Mouse (Mus musculus): Measurements from ENCODE around the gene Fam72a. TPM values are rescaled to one million over a fixed set of nuclear protein-coding genes. Genes with fewer than 3 reads are reported as not detected.
A peak's percentile ranks its signal among the peaks of the same experiment; 100 is the strongest.

Fam72a gene
- polyA plus RNA-seq, 1 experiment from 2014 or later, result 1.7 TPM

DNA sequence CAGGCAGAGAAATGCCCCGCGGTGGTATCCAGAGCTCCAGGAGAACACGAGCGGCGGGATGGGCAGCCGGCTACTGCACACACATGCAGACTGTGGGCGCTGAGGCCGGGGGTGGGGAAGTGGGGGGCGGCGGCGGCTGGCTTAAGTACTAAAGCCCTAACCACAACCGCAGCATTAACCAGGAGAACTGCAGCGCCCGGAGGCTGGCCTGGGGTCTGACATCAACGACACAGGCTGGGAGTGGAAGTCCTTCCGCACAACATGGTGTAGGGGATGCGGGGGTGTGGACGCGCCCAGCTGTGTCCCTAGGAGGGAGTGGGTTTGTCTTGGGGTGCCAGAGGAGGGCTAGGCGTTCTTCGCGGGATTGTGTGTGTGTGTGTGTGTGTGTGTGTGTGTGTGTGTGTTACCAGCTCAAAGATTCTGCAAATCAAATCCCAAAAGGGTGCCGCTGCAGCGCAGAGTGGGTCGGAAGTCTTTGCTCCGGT lies 2.6 kb upstream of the Fam72a start:
- Histone ChIP-seq H3K27ac (ENCODE audit: low read length) (peak overlapping the region; percentile 95), H3K4me1 (replicated peaks; ENCODE audit: control insufficient read depth, insufficient read depth, low read length) (peaks cover 45% of the 10 kb centered on the region), H3K27me3 (replicated peaks; ENCODE audit: control insufficient read depth, insufficient read depth, low read length) (no peaks in the 10 kb centered on the region), H3K36me3 (ENCODE audit: control insufficient read depth, insufficient read depth) (no peaks in the 10 kb centered on the region), H3K9ac (replicated peaks; ENCODE audit: low read depth, low read length) (peak overlapping the region; percentile 85), H3K4me3 (replicated peaks; ENCODE audit: low read length) (peak overlapping the region; percentile 94), H3K4me2 (ENCODE audit: low read length) (peak overlapping the region; percentile 74), H3K9me3 (ENCODE audit: control insufficient read depth, low read length) (no peaks in the 10 kb centered on the region)
- ATAC-seq, result no peak
- 0% methylated on average over 26 of the region's 26 CpGs for WGBS

DNA sequence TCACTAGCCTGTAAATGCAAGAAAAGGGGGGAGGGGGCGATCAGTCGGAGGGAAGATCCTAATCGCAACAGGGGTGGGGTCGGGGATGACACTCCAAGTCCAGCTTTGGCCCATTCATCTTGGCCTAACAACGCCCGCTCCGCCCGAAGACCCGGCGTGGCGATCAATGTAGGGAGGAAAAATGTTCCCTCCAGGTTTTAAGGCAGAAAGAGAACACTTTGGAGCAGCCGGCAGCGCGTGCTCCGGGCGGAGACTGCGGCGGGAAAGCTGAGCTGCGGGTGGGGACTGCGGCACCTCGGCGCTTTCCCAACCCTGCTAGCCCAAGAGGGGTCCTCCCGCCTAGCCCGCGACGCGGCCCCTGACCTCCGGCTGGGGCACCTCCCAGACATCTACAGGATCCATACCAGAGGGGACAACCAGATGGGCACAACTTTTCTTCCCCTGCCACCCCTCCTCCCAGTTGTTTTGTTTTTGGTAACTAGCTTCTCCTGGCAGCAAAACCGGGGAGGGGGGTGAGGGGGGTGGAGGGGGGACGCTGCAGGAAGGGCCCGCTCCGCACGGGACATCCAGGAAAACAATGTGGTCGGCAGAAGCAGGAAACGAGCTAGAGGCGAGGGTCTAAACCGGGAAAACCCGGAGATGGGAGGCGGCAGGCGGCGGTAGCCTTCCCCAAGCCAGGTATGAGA lies 2.0 kb upstream of the Fam72a start:
- Histone ChIP-seq H3K4me1 (replicated peaks; ENCODE audit: control insufficient read depth, insufficient read depth, low read length) (peaks cover 45% of the 10 kb centered on the region), H3K27ac (ENCODE audit: low read length) (peak overlapping the region; percentile 95), H3K4me2 (ENCODE audit: low read length) (peak overlapping the region; percentile 74), H3K9ac (replicated peaks; ENCODE audit: low read depth, low read length) (peak overlapping the region; percentile 85), H3K9me3 (ENCODE audit: control insufficient read depth, low read length) (no peaks in the 10 kb centered on the region), H3K36me3 (ENCODE audit: control insufficient read depth, insufficient read depth) (no peaks in the 10 kb centered on the region), H3K4me3 (replicated peaks; ENCODE audit: low read length) (peak overlapping the region; percentile 94), H3K27me3 (replicated peaks; ENCODE audit: control insufficient read depth, insufficient read depth, low read length) (no peaks in the 10 kb centered on the region)
- 1% methylated on average over 41 of the region's 41 CpGs for WGBS
- ATAC-seq, result no peak

DNA sequence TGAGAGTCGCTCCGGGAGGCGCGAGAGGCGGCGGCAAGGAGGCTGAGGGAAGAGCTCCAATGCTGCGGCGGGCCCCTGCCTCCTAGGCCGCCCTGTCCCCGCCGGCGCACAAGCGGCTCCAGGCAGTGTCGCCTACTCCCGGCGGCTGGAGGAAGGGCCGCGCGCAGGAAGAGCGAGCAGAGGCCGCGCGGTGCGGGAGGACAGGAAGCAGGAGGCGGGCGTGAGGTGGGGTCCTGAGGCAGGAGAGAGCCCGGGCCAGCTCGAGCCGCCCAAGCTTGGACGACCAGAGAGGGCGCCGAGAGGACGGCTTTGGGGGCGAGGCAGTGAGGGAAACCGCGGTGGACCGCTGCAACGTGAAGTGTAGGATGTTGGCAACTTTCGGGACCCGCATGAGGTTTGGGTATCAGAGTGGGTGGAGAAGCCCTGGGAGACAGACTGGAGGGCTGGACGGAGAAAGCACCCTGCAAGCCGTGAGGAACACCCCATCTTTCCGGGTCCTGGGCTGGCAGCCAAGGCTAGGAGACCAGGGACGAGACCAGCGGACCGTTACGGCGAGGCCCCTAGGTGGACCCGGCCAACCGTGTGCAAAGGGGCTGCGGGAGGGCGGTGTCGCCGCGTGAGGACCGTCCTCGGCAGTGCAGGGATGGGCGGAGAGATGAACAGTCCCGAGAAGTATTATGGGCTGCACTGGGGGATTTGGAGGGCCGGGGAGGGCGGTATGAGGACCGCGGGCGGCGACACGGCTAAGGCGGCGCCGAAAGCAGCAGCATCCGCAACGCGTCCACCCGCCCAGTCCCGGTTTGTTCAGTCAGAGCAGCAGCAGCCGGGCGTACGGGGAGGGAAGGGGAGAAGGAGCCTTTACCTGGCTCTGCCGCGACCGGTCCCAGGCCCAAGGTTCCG lies 1.1 kb upstream of the Fam72a start:
- WGBS, result under 1% methylated on average over 79 of the region's 81 CpGs
- Histone ChIP-seq H3K4me3 (replicated peaks; ENCODE audit: low read length) (peak overlapping the region; percentile 94), H3K4me1 (replicated peaks; ENCODE audit: control insufficient read depth, insufficient read depth, low read length) (peaks cover 39% of the 10 kb centered on the region), H3K36me3 (ENCODE audit: control insufficient read depth, insufficient read depth) (no peaks in the 10 kb centered on the region), H3K27me3 (replicated peaks; ENCODE audit: control insufficient read depth, insufficient read depth, low read length) (no peaks in the 10 kb centered on the region), H3K9me3 (ENCODE audit: control insufficient read depth, low read length) (no peaks in the 10 kb centered on the region), H3K27ac (ENCODE audit: low read length) (peak overlapping the region; percentile 95), H3K4me2 (ENCODE audit: low read length) (peak overlapping the region; percentile 74), H3K9ac (replicated peaks; ENCODE audit: low read depth, low read length) (peak overlapping the region; percentile 85)
- ATAC-seq, result peak; percentile 21

DNA sequence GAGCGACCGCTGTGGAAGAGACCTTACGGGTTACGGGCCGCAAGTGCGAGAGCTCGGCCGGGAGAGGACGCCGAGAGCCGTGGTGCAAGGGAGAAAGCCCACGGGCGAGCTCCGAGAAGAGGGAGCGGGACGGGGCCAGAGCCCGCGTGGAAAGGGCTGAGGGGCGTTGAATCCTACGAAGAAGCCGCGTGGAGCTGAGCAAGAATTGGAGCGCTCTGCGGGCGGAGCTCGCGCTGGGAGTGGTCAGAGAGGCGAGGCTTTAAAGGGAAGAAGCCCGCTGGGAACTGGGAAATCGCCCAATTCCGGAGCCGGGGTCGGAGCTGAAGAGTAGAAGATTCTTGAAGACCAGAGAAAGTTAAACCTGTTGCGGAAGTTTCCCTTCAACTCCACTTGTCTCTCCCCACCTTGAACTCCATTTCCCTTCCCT lies 391 bp downstream of the Fam72a start:
- under 1% methylated on average over 34 of the region's 34 CpGs for WGBS
- Histone ChIP-seq H3K4me3 (replicated peaks; ENCODE audit: low read length) (peak overlapping the region; percentile 94), H3K27me3 (replicated peaks; ENCODE audit: control insufficient read depth, insufficient read depth, low read length) (no peaks in the 10 kb centered on the region), H3K36me3 (ENCODE audit: control insufficient read depth, insufficient read depth) (no peaks in the 10 kb centered on the region), H3K9me3 (ENCODE audit: control insufficient read depth, low read length) (no peaks in the 10 kb centered on the region), H3K9ac (replicated peaks; ENCODE audit: low read depth, low read length) (peak overlapping the region; percentile 55), H3K4me2 (ENCODE audit: low read length) (peak overlapping the region; percentile 86), H3K4me1 (replicated peaks; ENCODE audit: control insufficient read depth, insufficient read depth, low read length) (peaks cover 27% of the 10 kb centered on the region), H3K27ac (ENCODE audit: low read length) (peak overlapping the region; percentile 66; the same call in 1 of the 2 replicates)
- no peak for ATAC-seq

DNA sequence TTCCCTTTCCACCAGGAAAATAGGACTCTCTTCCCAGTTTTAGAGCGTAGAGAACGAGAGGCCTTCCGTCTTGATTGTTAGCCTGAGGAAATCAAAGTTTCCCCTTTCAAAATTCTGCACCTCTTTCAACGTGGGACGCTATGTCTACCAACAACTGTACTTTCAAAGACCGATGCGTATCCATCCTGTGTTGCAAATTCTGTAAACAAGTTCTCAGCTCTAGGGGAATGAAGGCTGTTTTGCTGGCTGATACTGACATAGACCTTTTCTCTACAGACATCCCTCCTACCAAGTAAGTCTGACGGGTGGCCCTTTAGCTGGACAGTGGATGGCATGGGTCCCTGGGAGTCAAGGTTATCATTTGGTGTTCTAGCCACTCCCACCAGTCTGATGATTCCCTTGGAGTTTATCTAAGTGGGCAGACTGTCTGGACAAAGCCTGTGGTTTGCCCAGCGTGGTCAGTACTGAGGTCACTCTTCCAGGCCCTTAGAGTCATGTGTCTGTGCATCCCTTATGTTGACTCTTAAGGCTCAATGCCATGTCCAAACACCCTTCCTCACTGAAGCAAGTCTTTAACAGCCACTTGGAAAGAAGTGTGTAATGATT lies 961 bp downstream of the Fam72a start:
- under 1% methylated on average over 9 of the region's 9 CpGs for WGBS
- Histone ChIP-seq H3K9me3 (ENCODE audit: control insufficient read depth, low read length) (no peaks in the 10 kb centered on the region), H3K27ac (ENCODE audit: low read length) (no peak overlapping the region), H3K9ac (replicated peaks; ENCODE audit: low read depth, low read length) (0 out of 2 replicates have a peak overlapping the region, but pooled peaks have one; percentile 3), H3K4me2 (ENCODE audit: low read length) (peak overlapping the region; percentile 86), H3K4me1 (replicated peaks; ENCODE audit: control insufficient read depth, insufficient read depth, low read length) (peaks cover 22% of the 10 kb centered on the region), H3K4me3 (replicated peaks; ENCODE audit: low read length) (peak overlapping the region; percentile 94), H3K36me3 (ENCODE audit: control insufficient read depth, insufficient read depth) (no peaks in the 10 kb centered on the region), H3K27me3 (replicated peaks; ENCODE audit: control insufficient read depth, insufficient read depth, low read length) (no peaks in the 10 kb centered on the region)
- no peak for ATAC-seq

DNA sequence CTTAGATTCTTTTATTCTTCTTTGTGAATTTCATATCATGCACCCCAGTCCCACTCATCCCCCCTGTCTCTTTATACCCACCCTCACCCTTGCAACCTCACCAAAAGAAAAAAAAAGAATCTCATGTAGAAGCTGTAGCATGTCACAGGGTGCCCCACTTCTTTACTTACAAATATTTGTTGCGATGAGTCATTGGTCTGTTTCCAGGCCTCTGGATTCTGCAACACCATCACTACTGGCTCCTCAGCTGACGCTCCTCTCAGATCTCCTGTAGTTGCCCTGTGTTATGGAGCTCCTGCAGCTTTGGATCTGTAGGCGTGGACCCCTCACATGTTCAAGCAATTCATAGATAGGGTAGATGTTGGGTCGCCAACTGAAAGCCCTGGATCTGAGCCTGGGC lies 12.1 kb downstream of the Fam72a start:
- Histone ChIP-seq H3K9ac (replicated peaks; ENCODE audit: low read depth, low read length) (no peak overlapping the region), H3K36me3 (ENCODE audit: control insufficient read depth, insufficient read depth) (no peaks in the 10 kb centered on the region), H3K27ac (ENCODE audit: low read length) (no peak overlapping the region), H3K4me3 (replicated peaks; ENCODE audit: low read length) (no peak overlapping the region), H3K4me2 (ENCODE audit: low read length) (no peak overlapping the region), H3K9me3 (ENCODE audit: control insufficient read depth, low read length) (no peaks in the 10 kb centered on the region), H3K4me1 (replicated peaks; ENCODE audit: control insufficient read depth, insufficient read depth, low read length) (no peaks in the 10 kb centered on the region), H3K27me3 (replicated peaks; ENCODE audit: control insufficient read depth, insufficient read depth, low read length) (no peaks in the 10 kb centered on the region)
- no peak for ATAC-seq
- 96% methylated on average over 4 of the region's 4 CpGs for WGBS

DNA sequence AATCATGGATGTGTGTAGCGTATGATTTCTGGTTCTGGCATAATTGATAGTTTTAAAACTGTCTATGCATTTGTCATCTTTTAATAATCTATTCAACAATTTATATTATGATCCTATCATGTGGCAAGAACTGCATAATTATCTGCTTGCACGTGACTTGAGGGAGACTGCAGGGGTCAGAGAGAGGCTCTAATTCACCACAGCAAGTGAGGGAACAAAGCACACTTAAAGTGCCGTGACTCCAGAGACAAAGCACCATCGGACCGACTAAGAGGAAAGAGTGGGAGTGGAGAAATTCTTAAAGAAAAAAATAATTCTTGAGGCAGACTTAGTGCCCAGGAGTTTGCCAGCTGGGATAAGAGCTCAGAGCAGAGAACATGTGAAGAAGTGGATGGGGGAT lies 13.1 kb downstream of the Fam72a start:
- Histone ChIP-seq H3K4me3 (replicated peaks; ENCODE audit: low read length) (no peak overlapping the region), H3K9me3 (ENCODE audit: control insufficient read depth, low read length) (no peaks in the 10 kb centered on the region), H3K4me2 (ENCODE audit: low read length) (no peak overlapping the region), H3K27ac (ENCODE audit: low read length) (no peak overlapping the region), H3K36me3 (ENCODE audit: control insufficient read depth, insufficient read depth) (no peaks in the 10 kb centered on the region), H3K4me1 (replicated peaks; ENCODE audit: control insufficient read depth, insufficient read depth, low read length) (no peaks in the 10 kb centered on the region), H3K27me3 (replicated peaks; ENCODE audit: control insufficient read depth, insufficient read depth, low read length) (no peaks in the 10 kb centered on the region), H3K9ac (replicated peaks; ENCODE audit: low read depth, low read length) (no peak overlapping the region)
- no peak for ATAC-seq
- WGBS, result 41% methylated on average over 5 of the region's 5 CpGs

DNA sequence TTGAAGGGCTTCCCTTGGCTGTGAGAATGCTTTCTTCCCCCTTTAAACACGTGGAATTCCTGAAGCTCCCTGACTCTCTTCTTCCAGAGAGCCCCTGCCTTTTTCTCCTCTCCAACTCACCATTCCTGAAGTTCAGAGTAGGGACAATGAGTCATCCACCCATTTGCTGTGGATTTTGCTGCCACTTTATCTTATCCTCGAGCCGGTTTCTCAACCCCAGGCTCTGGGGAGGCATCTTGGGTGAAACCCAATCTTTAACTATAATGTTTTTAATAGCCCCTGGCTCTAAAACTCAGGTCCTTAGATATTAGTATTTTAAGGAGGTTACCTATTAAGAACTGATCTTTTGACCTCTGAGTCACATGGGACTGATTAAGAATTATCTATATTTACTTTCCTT lies 13.7 kb downstream of the Fam72a start:
- H3K9ac ChIP-seq (replicated peaks; ENCODE audit: low read depth, low read length), result no peak overlapping the region
- ATAC-seq, result no peak
- H3K4me1 ChIP-seq (replicated peaks; ENCODE audit: control insufficient read depth, insufficient read depth, low read length), result no peaks in the 10 kb centered on the region
- WGBS, result 64% methylated on average over 3 of the region's 3 CpGs
- no peak overlapping the region for H3K4me3 ChIP-seq (replicated peaks; ENCODE audit: low read length)
- H3K27ac ChIP-seq (ENCODE audit: low read length), result no peak overlapping the region
- H3K9me3 ChIP-seq (ENCODE audit: control insufficient read depth, low read length), result no peaks in the 10 kb centered on the region
- H3K27me3 ChIP-seq (replicated peaks; ENCODE audit: control insufficient read depth, insufficient read depth, low read length), result no peaks in the 10 kb centered on the region
- no peaks in the 10 kb centered on the region for H3K36me3 ChIP-seq (ENCODE audit: control insufficient read depth, insufficient read depth)
- no peak overlapping the region for H3K4me2 ChIP-seq (ENCODE audit: low read length)

DNA sequence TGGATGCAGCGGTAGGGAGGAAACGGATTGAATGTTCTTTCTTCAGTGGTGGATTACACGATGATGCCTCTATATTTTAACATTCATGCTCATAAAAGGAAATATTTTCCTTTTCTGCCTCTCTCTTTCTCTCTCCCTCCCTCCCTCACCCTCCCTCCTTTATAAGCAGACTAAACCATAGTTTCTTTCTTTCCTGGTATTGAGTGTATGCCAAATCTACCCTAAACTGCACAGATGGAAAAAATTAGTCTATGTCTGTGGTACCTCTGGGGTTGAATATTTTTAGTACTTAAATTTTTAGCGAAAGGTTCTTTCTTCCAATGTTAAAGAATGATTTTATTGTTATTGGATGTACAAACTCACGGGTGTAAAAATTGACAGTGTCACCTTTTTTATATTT lies 14.2 kb downstream of the Fam72a start:
- Histone ChIP-seq H3K4me2 (ENCODE audit: low read length) (no peak overlapping the region), H3K27ac (ENCODE audit: low read length) (no peak overlapping the region), H3K9me3 (ENCODE audit: control insufficient read depth, low read length) (no peaks in the 10 kb centered on the region), H3K9ac (replicated peaks; ENCODE audit: low read depth, low read length) (no peak overlapping the region), H3K36me3 (ENCODE audit: control insufficient read depth, insufficient read depth) (no peaks in the 10 kb centered on the region), H3K4me1 (replicated peaks; ENCODE audit: control insufficient read depth, insufficient read depth, low read length) (no peaks in the 10 kb centered on the region), H3K4me3 (replicated peaks; ENCODE audit: low read length) (no peak overlapping the region), H3K27me3 (replicated peaks; ENCODE audit: control insufficient read depth, insufficient read depth, low read length) (no peaks in the 10 kb centered on the region)
- no peak for ATAC-seq
- 81% methylated on average over 5 of the region's 5 CpGs for WGBS
